Comparison of ENCODE assay signal across 36 mouse cellular contexts in genomic region chr8:86381977-86382376, GRCm38 (mm10).
"Had no signal": no experiment of that assay in that cellular context is flagged by ENCODE, and none has a peak within 500 bp of the region (broad histone marks: within the 10 kb centered on the region; RNA-seq: fewer than 3 reads in every experiment).

No protein-coding gene starts in this region.

- H3K27ac ChIP-seq: heart, embryonic 10.5 days; heart, embryonic 13.5 days; heart, embryonic 15.5 days; hindbrain, embryonic 12.5 days; hindbrain, embryonic 13.5 days; hindbrain, embryonic 14.5 days; hindbrain, embryonic 15.5 days; hindbrain, postnatal 0 days; intestine, embryonic 15.5 days; kidney, embryonic 15.5 days; kidney, postnatal 0 days; layer of hippocampus, adult 2 months; left cerebral cortex, adult 2 months had no signal

- H3K9ac ChIP-seq: heart, embryonic 12.5 days; heart, embryonic 13.5 days; heart, embryonic 15.5 days; hindbrain, embryonic 12.5 days; hindbrain, embryonic 13.5 days; hindbrain, embryonic 14.5 days; hindbrain, embryonic 15.5 days; intestine, embryonic 15.5 days; kidney, embryonic 15.5 days had no signal

- H3K4me1 ChIP-seq: heart, embryonic 10.5 days; heart, embryonic 12.5 days; heart, embryonic 13.5 days; heart, embryonic 15.5 days; hindbrain, embryonic 12.5 days; intestine, embryonic 15.5 days; kidney, embryonic 15.5 days had no signal

- H3K9me3 ChIP-seq: heart, embryonic 10.5 days; heart, embryonic 12.5 days; heart, embryonic 13.5 days; heart, embryonic 15.5 days; hindbrain, embryonic 10.5 days; hindbrain, embryonic 12.5 days; hindbrain, embryonic 15.5 days; intestine, embryonic 15.5 days; kidney, embryonic 15.5 days had no signal

- H3K36me3 ChIP-seq: heart, embryonic 10.5 days; heart, embryonic 12.5 days; heart, embryonic 13.5 days; heart, embryonic 15.5 days; hindbrain, embryonic 10.5 days; hindbrain, embryonic 12.5 days; hindbrain, embryonic 13.5 days; hindbrain, embryonic 15.5 days; intestine, embryonic 15.5 days; kidney, embryonic 15.5 days had no signal

- H3K4me2 ChIP-seq: heart, embryonic 11.5 days; heart, embryonic 12.5 days; heart, embryonic 13.5 days; heart, embryonic 15.5 days; hindbrain, embryonic 12.5 days; hindbrain, embryonic 13.5 days; hindbrain, embryonic 14.5 days; hindbrain, embryonic 15.5 days; intestine, embryonic 15.5 days; kidney, embryonic 15.5 days had no signal

- H3K27me3 ChIP-seq: heart, embryonic 12.5 days; heart, embryonic 13.5 days; heart, embryonic 15.5 days; hindbrain, embryonic 12.5 days; hindbrain, embryonic 13.5 days; hindbrain, embryonic 15.5 days; intestine, embryonic 15.5 days; kidney, embryonic 15.5 days had no signal

- DNase-seq: heart, postnatal 10 days; heart, postnatal 14 days; heart, postnatal 36 days; heart, postnatal 4 days; kidney, adult 11 months; kidney, adult 18-20 months; kidney, adult 2 months; kidney, adult 8-10 months; kidney, adult 9 months; kidney, postnatal 10 days; kidney, postnatal 14 days; kidney, postnatal 25 days; kidney, postnatal 36 days; kidney, postnatal 4 days; layer of hippocampus, adult 9-11 months; layer of hippocampus, postnatal 36 days had no signal

- ATAC-seq: hindbrain, embryonic 16.5 days; hindbrain, postnatal 0 days; inflammation-experienced regulatory T-cells, adult 6 months; intestine, embryonic 15.5 days; intestine, embryonic 16.5 days; intestine, postnatal 0 days had no signal

- H3K4me3 ChIP-seq: heart, embryonic 10.5 days; heart, embryonic 12.5 days; heart, embryonic 13.5 days; heart, embryonic 15.5 days; hindbrain, embryonic 10.5 days; hindbrain, embryonic 12.5 days; hindbrain, embryonic 13.5 days; hindbrain, embryonic 15.5 days; intestine, embryonic 15.5 days; kidney, embryonic 15.5 days; layer of hippocampus, adult 2 months; left cerebral cortex, adult 2 months had no signal
